Mouse (Mus musculus) limb, embryonic 12.5 days (tissue): ENCODE measurements around the gene Lsm2. TPM values are rescaled to one million over a fixed set of nuclear protein-coding genes. Genes with fewer than 3 reads are reported as not detected.
"Not testable (repeated sequence)": the region's sequence is repeated elsewhere in the genome, so short reads cannot be mapped to it uniquely, and the experiment has no call there.

ENCODE experiments used
- ATAC-seq: fragments of 200-750 bp; cut with Nextera tagmentation; 2 replicates; pipeline ENCODE4 v1.8.0; 2017; ENCODE audit warnings: low read depth, moderate TSS enrichment; ENCODE audit not compliant: insufficient number of reproducible peaks, insufficient read depth, low FRiP score, low TSS enrichment
- H3K27ac ChIP-seq: fragments of 300-500 bp; sonication (generic); 2 replicates; pipeline ENCODE4 v1.5.1; 2016; ENCODE audit warnings: mild to moderate bottlenecking, moderate library complexity
- H3K27me3 ChIP-seq: fragments of 300-500 bp; sonication (generic); 2 replicates; pipeline ENCODE4 v1.6.1; 2016; ENCODE audit warnings: mild to moderate bottlenecking, moderate library complexity
- H3K36me3 ChIP-seq: fragments of 300-500 bp; sonication (generic); 2 replicates; pipeline ENCODE4 v1.6.1; 2016; ENCODE audit warnings: mild to moderate bottlenecking, moderate library complexity
- H3K4me1 ChIP-seq: fragments of 300-500 bp; sonication (generic); replicated peaks from 2 replicates; pipeline ENCODE4 v1.6.1; 2016
- H3K4me2 ChIP-seq: fragments of 300-500 bp; sonication (generic); 2 replicates; pipeline ENCODE4 v1.6.1; 2016; ENCODE audit warnings: mild to moderate bottlenecking, moderate library complexity
- H3K4me3 ChIP-seq: fragments of 300-500 bp; sonication (generic); replicated peaks from 2 replicates; pipeline ENCODE4 v1.5.1; 2016; ENCODE audit warnings: mild to moderate bottlenecking
- H3K9ac ChIP-seq: fragments of 300-500 bp; sonication (generic); replicated peaks from 2 replicates; pipeline ENCODE4 v1.6.1; 2016; ENCODE audit warnings: mild to moderate bottlenecking, moderate library complexity
- H3K9me3 ChIP-seq: fragments of 300-500 bp; sonication (generic); 2 replicates; pipeline ENCODE4 v1.6.1; 2016; ENCODE audit warnings: mild to moderate bottlenecking, moderate library complexity
- WGBS: fragments of 180-500 bp; shearing (Covaris S2); methylation state at CpG from one replicate; pipeline ENCODE4 v1.1.7; 2016; 5-methylcytosine and 5-hydroxymethylcytosine counted together
- polyA plus RNA-seq: library from polyadenylated mRNA; unstranded; fragments of >200 nt; fragmentation: Nextera tagmentation; extraction: Ambion mirVana; gene quantifications from 2 replicates; pipeline ENCODE4 v1.2.1, GENCODE M21; 2016

Gene Lsm2
- polyA plus RNA-seq, 1 experiment from 2014 or later, result 234 TPM

DNA sequence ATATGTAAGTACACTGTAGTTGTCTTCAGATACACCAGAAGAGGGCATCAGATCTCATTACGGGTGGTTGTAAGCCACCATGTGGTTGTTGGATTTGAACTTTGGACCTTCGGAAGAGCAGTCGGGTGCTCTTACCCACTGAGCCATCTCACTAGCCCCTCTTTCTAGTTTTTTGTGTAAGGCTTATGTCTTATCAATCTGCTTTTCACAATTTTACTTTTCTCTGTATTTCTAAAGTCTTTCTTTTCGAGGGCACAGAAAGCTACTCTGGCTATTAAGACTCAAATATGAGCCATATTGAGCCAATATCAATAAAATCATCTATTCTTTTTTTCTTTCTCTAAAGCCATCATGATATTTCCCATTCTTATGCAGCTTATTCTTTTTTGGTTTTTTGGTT lies 13.5 kb downstream of the Lsm2 start:
- Histone ChIP-seq H3K36me3 (peaks cover 54% of the 10 kb centered on the region), H3K4me1 (peaks cover 23% of the 10 kb centered on the region)
- 92% methylated on average over 4 of the region's 4 CpGs for WGBS
- not testable (repeated sequence) for H3K4me2 ChIP-seq, H3K27me3 ChIP-seq, ATAC-seq, H3K9ac ChIP-seq, H3K9me3 ChIP-seq, H3K4me3 ChIP-seq, H3K27ac ChIP-seq

DNA sequence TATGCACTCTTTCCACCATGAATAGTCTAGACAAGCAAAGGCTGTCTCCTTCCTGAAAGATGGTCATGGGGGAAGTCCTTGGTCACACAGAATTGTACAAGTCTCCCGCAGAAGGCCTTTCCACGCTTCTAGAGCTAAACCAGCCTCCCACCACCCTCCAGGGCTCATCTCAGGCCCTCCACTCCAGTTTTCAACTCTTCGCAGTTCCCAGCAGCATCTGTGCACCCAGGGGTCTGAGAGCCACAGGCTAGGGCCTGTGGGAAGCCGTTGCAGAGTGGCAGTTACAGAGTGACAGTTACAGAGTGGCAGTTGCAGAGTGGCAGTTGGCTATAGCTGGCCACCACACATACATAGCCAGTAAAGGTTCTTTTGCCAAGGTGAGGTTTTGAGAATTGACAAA lies 14.3 kb downstream of the Lsm2 start:
- H3K4me2 ChIP-seq, H3K9me3 ChIP-seq, H3K4me3 ChIP-seq, H3K27ac ChIP-seq, ATAC-seq, H3K27me3 ChIP-seq, H3K9ac ChIP-seq: not testable (repeated sequence)
- WGBS, result 93% methylated on average over 4 of the region's 4 CpGs
- Histone ChIP-seq H3K36me3 (peaks cover 47% of the 10 kb centered on the region), H3K4me1 (peaks cover 23% of the 10 kb centered on the region)

DNA sequence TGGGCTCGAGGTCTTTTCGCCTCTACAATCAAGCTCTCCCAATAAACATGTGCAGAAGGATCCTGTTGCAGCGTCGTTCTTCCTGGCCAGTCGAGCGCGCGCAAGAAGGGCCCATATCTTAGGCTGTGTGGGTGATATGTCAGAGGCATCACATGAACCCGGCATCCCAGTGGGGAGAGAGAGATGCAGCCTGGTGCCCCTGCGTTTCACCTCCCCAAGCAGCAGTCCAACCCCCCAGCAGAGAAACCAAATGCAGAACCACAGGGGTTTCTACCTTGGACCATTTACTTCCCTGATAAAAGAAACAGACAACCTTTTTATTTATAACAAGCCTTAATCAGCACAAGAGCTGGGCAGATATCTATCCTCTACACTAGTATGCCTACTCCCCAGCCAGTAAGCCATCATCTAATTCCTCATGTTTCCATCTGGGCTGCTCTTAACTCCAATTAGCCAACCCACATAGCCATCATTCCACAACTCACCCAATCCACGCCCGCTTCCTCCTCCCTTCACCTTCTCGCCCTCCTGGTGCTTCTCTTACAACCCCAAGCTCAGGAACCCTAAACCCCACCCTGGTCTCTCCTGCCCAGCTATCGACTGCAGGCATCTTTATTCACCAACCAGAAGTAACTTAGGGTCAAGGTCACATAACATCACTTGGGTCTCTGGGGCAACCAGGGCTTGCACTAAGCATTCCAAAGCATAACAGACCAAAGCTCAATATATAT lies 14.9 kb downstream of the Lsm2 start:
- H3K9me3 ChIP-seq, result no peaks in the 10 kb centered on the region
- H3K4me2 ChIP-seq, result peak overlapping the region; percentile 8; the same call in 1 of the 2 replicates
- ATAC-seq, result no peak
- no peak overlapping the region for H3K27ac ChIP-seq
- no peak overlapping the region for H3K4me3 ChIP-seq
- WGBS, result 92% methylated on average over 13 of the region's 14 CpGs
- H3K9ac ChIP-seq, result no peak overlapping the region
- H3K36me3 ChIP-seq, result peaks cover 40% of the 10 kb centered on the region
- no peaks in the 10 kb centered on the region for H3K27me3 ChIP-seq
- peaks cover 23% of the 10 kb centered on the region for H3K4me1 ChIP-seq

DNA sequence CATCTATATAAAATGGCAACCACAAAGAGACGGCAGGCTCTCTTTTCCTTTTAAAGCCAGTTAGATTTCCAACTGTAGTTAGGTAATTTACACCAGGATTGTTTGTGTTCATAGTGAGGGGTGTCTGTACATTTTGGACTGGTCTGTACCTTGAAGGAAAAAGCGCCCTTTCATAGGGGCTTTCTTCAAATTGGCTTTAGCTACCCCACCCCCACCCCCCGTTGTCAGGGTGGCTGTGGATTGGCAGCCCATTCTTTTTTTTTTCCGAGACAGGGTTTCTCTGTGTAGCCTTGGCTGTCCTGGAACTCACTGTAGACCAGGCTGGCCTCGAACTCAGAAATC lies 15.5 kb downstream of the Lsm2 start:
- no peak for ATAC-seq
- WGBS, result 97% methylated on average over 5 of the region's 5 CpGs

DNA sequence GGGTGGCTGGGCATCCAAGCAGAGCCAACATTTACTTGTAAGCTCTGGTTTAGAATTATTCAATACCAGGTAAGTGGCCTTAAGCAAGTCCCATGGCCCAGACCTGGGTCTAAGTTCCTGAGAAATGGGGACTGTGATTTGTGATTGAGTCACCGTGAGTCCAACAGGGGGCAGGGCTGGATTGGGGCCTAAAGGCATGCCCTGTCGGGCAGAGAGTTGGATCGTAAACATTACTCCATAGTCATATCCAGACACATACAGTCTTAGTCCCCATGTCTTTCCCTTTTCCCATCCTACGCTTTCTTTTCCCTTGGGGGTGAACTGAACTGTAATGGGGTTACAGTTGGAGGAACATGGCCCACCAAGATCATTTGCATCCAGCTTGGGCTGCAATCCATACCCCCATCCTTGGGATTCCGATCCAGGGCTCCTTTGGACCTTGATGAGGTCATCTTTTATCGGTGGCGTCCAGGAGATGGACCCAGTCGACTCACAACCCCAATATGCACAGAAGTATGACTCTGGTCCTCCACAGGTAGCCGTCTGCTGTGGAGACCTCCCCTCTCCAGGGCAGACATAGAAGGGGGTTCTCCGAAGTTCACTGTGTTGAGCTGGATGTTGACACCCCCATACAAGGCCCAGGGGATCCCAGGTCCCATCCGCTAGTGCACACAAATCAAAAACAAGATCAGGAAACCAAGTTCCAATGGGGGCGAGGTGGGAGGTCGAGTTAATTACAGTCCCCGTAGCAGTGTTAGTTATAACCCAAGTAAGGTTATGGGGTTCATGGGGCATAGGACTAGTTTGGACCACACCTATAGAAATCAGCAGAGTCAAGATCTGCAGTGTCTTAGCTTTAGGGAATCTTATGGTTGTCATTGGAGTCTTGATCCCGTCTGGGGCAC lies 17.1 kb downstream of the Lsm2 start:
- Histone ChIP-seq H3K27me3 (no peaks in the 10 kb centered on the region), H3K9me3 (no peaks in the 10 kb centered on the region), H3K36me3 (peaks cover 36% of the 10 kb centered on the region), H3K9ac (0 out of 2 replicates have a peak overlapping the region, but pooled peaks have one; percentile 8), H3K4me1 (peaks cover 40% of the 10 kb centered on the region), H3K4me3 (peak overlapping the region; percentile 87), H3K27ac (no peak overlapping the region), H3K4me2 (peak overlapping the region; percentile 97)
- no peak for ATAC-seq
- 93% methylated on average over 15 of the region's 15 CpGs for WGBS

More for the DNA sequence above, 15.5 kb downstream of the Lsm2 start:
- Histone ChIP-seq H3K4me1 (peaks cover 25% of the 10 kb centered on the region), H3K27ac (no peak overlapping the region), H3K4me3 (no peak overlapping the region), H3K9me3 (no peaks in the 10 kb centered on the region), H3K9ac (no peak overlapping the region), H3K27me3 (no peaks in the 10 kb centered on the region), H3K4me2 (0 out of 2 replicates have a peak overlapping the region, but pooled peaks have one; percentile 8), H3K36me3 (peaks cover 40% of the 10 kb centered on the region)

DNA sequence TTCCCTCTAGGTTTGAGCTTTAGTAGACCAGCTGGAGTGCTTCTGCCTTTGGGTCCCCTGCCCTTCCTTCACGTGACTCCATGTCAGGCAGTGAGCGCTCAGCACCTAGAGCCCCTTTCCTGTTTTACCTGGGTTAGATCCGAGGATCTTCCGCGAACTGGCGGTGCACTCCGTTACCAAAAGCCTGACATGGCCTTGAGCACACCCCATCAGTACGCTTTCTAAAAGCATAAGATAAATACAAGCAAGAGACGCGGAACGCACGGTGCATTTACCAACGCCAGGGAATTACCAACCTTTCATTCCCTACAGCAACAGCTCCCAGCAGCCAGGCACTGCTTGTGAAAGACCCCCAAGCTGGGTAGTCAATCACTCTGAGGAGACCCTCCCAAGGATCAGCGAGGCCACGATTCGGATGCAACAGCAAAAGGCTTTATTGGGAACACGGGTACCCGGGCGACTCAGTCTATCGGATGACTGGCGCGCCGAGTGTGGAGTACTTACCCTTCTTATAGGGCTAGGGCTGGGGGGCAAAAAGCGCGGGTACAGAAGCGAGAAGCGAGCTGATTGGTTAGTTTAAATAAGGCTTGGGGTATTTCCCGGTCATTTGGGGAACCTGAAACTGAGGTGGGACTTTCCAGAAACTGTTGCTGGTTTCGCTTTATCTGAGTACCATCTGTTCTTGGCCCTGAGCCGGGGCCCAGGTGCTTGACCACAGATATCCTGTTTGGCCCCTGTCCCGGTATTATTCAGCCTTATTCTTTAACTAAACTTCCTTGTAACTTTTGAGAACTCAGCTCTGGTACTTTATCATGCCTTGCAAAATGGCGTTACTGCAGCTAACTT lies 18.4 kb downstream of the Lsm2 start:
- not testable (repeated sequence) for H3K9me3 ChIP-seq, ATAC-seq, H3K27me3 ChIP-seq
- peak overlapping the region; percentile 95 for H3K9ac ChIP-seq
- H3K4me1 ChIP-seq, result peaks cover 40% of the 10 kb centered on the region
- H3K4me2 ChIP-seq, result peak overlapping the region; percentile 97
- peak overlapping the region; percentile 87 for H3K4me3 ChIP-seq
- peak overlapping the region; percentile 98 for H3K27ac ChIP-seq
- peaks cover 46% of the 10 kb centered on the region for H3K36me3 ChIP-seq
- WGBS, result 26% methylated on average over 30 of the region's 32 CpGs

DNA sequence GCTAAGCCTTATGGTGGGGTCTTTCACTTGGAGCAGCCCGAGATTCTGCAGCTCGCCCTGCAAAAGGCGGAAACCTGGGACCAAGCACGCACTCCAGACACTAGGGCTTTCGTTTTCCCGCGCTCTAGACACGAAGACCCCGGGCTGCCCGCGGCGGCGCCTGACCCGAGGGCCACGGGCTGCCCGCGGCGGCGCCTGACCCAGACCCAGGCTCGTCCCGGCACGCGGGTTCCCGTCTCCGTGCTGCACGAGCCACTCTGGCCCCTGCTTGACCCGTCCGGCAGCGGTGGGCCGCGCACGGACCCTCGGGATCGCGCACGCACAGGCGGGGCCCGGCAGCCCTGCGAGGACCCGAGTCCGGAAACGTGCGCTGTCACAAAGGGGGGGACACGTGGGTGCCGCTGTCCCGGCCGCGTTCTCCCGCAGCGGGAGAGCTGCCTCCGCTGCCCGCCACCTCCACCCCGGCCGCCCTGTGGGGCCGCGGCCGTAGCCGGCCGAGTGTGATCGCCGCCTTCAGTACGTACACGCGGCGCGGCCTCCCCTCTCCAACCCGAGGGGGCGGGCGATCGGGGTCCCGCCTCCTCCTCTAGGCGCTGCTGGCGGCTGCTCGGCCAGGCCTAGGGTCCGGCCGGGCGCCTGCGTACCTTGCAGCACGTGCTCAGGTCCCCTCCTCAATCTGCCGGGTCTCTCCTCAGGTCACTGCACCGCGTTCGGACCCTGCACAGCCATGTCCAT lies 19.2 kb downstream of the Lsm2 start, which contains the start of gene Vars:
Gene Vars, plus strand, starts transcription at position 271 of the 735 bp plus-strand sequence.
- H3K27me3 ChIP-seq, result no peaks in the 10 kb centered on the region
- peak; percentile 89 for ATAC-seq
- H3K27ac ChIP-seq, result peak within 1 kb of the TSS; percentile 98
- H3K36me3 ChIP-seq, result peaks cover 50% of the 10 kb centered on the region
- no peaks in the 10 kb centered on the region for H3K9me3 ChIP-seq
- H3K4me2 ChIP-seq, result peak within 1 kb of the TSS; percentile 97
- H3K4me1 ChIP-seq, result peaks cover 40% of the 10 kb centered on the region
- peak within 1 kb of the TSS; percentile 87 for H3K4me3 ChIP-seq
- under 1% methylated on average over 77 of the region's 83 CpGs for WGBS
- peak within 1 kb of the TSS; percentile 95 for H3K9ac ChIP-seq

DNA sequence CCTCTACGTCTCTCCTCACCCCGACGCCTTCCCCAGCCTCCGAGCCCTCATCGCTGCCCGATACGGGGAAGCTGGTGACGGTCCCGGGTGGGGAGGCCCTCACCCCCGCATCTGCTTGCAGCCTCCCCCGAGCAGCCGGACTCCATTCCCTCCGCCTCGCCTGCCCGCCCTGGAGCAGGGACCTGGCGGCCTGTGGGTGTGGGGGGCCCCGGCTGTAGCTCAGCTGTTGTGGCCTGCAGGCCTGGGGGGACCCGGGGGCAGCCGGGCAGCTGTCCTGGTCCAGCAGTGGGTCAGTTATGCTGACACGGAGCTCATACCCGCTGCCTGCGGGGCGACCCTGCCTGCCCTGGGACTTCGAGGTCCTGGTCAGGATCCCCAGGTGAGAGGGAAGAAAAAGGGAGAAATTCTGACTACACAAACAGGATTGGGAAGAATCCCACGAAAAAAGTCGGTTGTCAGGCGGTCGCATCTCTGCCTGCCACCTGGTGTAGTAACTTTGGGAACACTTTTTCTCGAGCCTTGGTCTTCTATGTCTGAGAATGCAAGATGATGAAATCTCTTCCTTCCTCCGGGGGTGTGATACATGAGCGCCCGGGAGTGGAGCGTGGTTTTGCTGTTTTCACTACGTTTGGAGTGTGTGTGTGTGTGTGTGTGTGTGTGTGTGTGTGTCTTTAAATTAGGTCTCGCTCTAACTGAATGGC lies 19.9 kb downstream of the Lsm2 start:
- Histone ChIP-seq H3K27ac (peak overlapping the region; percentile 98), H3K4me1 (peaks cover 38% of the 10 kb centered on the region), H3K9me3 (no peaks in the 10 kb centered on the region), H3K4me2 (peak overlapping the region; percentile 97), H3K36me3 (peaks cover 51% of the 10 kb centered on the region), H3K27me3 (no peaks in the 10 kb centered on the region), H3K9ac (peak overlapping the region; percentile 95), H3K4me3 (peak overlapping the region; percentile 87)
- under 1% methylated on average over 35 of the region's 35 CpGs for WGBS
- ATAC-seq, result peak; percentile 18; the same call in 1 of the 2 replicates

DNA sequence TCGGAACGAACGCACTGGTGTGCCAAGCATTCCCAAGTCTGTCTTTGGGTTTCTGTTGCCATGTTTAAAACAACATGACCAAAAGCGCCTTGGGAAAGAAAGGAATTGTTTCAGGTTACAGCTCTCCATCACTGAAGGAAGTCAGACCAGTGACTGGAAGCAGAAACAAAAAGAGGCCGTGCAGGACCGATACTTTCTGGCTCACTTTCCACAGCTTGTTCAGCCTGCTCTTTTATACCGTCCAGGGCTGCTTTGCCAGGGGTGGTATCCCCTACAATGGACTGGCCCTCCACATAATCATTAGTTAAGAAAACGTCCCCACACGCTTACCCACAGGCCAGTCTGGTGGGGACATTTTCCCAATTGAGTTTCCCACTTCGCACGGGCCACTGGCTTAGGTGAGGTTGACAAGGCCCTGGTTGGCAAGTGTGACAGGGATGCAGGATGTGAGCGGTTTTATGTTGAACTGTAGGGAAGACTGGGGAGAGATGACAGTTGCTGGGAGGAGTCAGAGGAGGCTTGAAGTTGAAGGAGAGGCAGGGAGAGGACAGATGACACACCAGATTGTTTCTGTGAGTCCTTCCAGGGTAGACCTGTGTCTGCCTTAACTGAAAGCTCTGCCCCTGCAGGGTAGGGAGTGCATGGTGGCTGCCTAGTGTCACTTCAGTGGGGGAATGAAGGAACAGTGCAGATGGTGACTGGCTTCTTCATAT lies 20.6 kb downstream of the Lsm2 start:
- H3K27ac ChIP-seq, result peak overlapping the region; percentile 98
- peaks cover 52% of the 10 kb centered on the region for H3K36me3 ChIP-seq
- 11% methylated on average over 12 of the region's 12 CpGs for WGBS

More for the DNA sequence above, 20.6 kb downstream of the Lsm2 start:
- Histone ChIP-seq H3K4me3 (peak overlapping the region; percentile 87), H3K9ac (peak overlapping the region; percentile 95), H3K9me3 (no peaks in the 10 kb centered on the region), H3K4me2 (peak overlapping the region; percentile 97), H3K27me3 (no peaks in the 10 kb centered on the region), H3K4me1 (peaks cover 35% of the 10 kb centered on the region)
- ATAC-seq, result no peak
